In the genomic region with DNA sequence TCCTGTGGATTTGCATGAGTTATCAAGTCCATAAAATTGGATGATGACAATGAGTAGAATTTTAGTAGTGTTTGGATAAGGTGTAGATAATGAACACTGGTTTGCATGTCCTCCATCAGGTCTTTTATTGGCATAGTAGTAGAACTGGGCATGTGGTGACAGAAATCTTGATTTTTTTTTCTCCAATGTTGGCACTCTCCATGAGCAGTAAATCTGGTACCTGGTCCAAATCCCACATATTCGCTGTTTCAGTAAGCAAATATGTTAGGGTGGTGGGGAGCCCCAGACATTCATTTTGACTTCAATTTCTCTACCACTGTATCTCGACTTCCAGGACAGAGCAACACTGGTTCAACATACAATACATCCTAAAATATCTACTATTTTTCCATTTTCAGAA, we compare ENCODE assay signal across 18 mouse cellular contexts.
"Had no signal": no experiment of that assay in that cellular context is flagged by ENCODE, and none has a peak within 500 bp of the region (broad histone marks: within the 10 kb centered on the region; RNA-seq: fewer than 3 reads in every experiment).

No protein-coding gene starts in this region.

- H3K4me3 ChIP-seq: midbrain, embryonic 10.5 days; midbrain, embryonic 12.5 days; myocyte; neural tube, embryonic 13.5 days; neural tube, embryonic 15.5 days had no signal

- DNase-seq: liver, postnatal 0 days; lung, embryonic 14.5 days; lung, postnatal 10 days; lung, postnatal 4 days; midbrain, embryonic 14.5 days; retina, postnatal 1 day; right cerebral cortex, adult 18-20 months; right cerebral cortex, postnatal 25 days; right cerebral cortex, postnatal 4 days; spleen, adult 18-20 months; thymus, adult 18-20 months; thymus, postnatal 14 days; thymus, postnatal 36 days had no signal
